Mouse (Mus musculus) adrenal gland, postnatal 14 days (tissue): ENCODE measurements around the gene Plpp1. TPM values are rescaled to one million over a fixed set of nuclear protein-coding genes. Genes with fewer than 3 reads are reported as not detected.

ENCODE experiments used
- DNase-seq: peaks from one replicate; pipeline ENCODE4 v3.0.0; 2021; ENCODE audit warnings: mixed read lengths
- total RNA-seq: library from RNA; stranded (reverse); gene quantifications from 2 replicates; pipeline ENCODE4 v1.2.3, GENCODE M21; 2021

The Plpp1 gene
- total RNA-seq, 1 experiment from 2014 or later: 181 TPM

GRCm38 (mm10) chr13:112772861-112773260 is 27.7 kb upstream of the Plpp1 start:
- DNase-seq: no peak

- DNase-seq: no peak
These were observed 26.5 kb upstream of the Plpp1 start for GRCm38 (mm10) chr13:112773991-112774675.

- no peak for DNase-seq
These were observed 24.7 kb upstream of the Plpp1 start for GRCm38 (mm10) chr13:112775856-112776255.

GRCm38 (mm10) chr13:112778407-112778806 is 22.2 kb upstream of the Plpp1 start:
- peak; percentile 24 for DNase-seq

- DNase-seq: no peak
These were observed 15.3 kb upstream of the Plpp1 start for GRCm38 (mm10) chr13:112785305-112785704.

GRCm38 (mm10) chr13:112786142-112786541 is 14.4 kb upstream of the Plpp1 start:
- no peak for DNase-seq

GRCm38 (mm10) chr13:112786942-112787533 is 13.6 kb upstream of the Plpp1 start:
- no peak for DNase-seq

GRCm38 (mm10) chr13:112790774-112791173 is 9.8 kb upstream of the Plpp1 start:
- no peak for DNase-seq

- no peak for DNase-seq
These were observed 8.7 kb upstream of the Plpp1 start for GRCm38 (mm10) chr13:112791906-112792305.

GRCm38 (mm10) chr13:112798243-112798952 is 2.2 kb upstream of the Plpp1 start:
- no peak for DNase-seq

- no peak for DNase-seq
These were observed 1.7 kb upstream of the Plpp1 start for GRCm38 (mm10) chr13:112798953-112799305.

GRCm38 (mm10) chr13:112799721-112800241 is 811 bp upstream of the Plpp1 start:
- no peak for DNase-seq

- DNase-seq: peak; percentile 38
These were observed 901 bp downstream of the Plpp1 start for GRCm38 (mm10) chr13:112801381-112802004.

- no peak for DNase-seq
These were observed 2.5 kb downstream of the Plpp1 start for GRCm38 (mm10) chr13:112803106-112803505.

GRCm38 (mm10) chr13:112803661-112804060 is 3.1 kb downstream of the Plpp1 start:
- no peak for DNase-seq

- no peak for DNase-seq
These were observed 4.9 kb downstream of the Plpp1 start for GRCm38 (mm10) chr13:112805529-112805928.

GRCm38 (mm10) chr13:112807936-112808667 is 7.5 kb downstream of the Plpp1 start:
- DNase-seq: no peak

- no peak for DNase-seq
These were observed 9.1 kb downstream of the Plpp1 start for GRCm38 (mm10) chr13:112809504-112810247.

GRCm38 (mm10) chr13:112810248-112810645 is 9.7 kb downstream of the Plpp1 start:
- no peak for DNase-seq

GRCm38 (mm10) chr13:112810751-112811150 is 10.2 kb downstream of the Plpp1 start:
- DNase-seq: peak; percentile 42

GRCm38 (mm10) chr13:112811708-112812403 is 11.3 kb downstream of the Plpp1 start:
- DNase-seq: no peak
